Mouse (Mus musculus): ENCODE results near the gene Man2b1. TPM values are rescaled to one million over a fixed set of nuclear protein-coding genes. Genes with fewer than 3 reads are reported as not detected.
A peak's percentile ranks its signal among the peaks of the same experiment; 100 is the strongest.

Gene Man2b1
- total and polyA plus RNA-seq, 3 experiments, result 29.1 to 45.6 (median 40.7) TPM

- Histone ChIP-seq H3K9ac (ENCODE audit: insufficient read depth, low read depth) (peak overlapping the region; percentile 99), H3K27ac (ENCODE audit: insufficient read depth, low read depth) (peak overlapping the region; percentile 96; the same call in 1 of the 2 replicates)
- peak; percentile 42 for DNase-seq (ENCODE audit: extremely low read depth)
These were observed 12.0 kb upstream of the Man2b1 start for GRCm38 (mm10) chr8:85071041-85071440.

GRCm38 (mm10) chr8:85071514-85072281, 11.4 kb upstream of the Man2b1 start, which contains the start of gene Dhps:
Gene Dhps (plus strand): TSS chr8:85071757.
- H3K4me3 ChIP-seq (replicated peaks in 1 of 3; ENCODE audit: low read depth in 2 of 3, low read length in 2 of 3, poor library complexity in 1 of 3), result peak within 1 kb of the TSS; percentile 92 to 99 (median 98)
- peak within 1 kb of the TSS; percentile 99 for H3K9ac ChIP-seq (ENCODE audit: insufficient read depth, low read depth)
- H3K4me1 ChIP-seq (ENCODE audit: control insufficient read depth in 1 of 2, insufficient read depth in 2 of 2), result peaks cover 6 to 25% of the 10 kb centered on the region in 2 experiments
- H3K79me2 ChIP-seq (replicated peaks; ENCODE audit: control insufficient read depth, extremely low read depth, insufficient read depth, poor library complexity, severe bottlenecking), result peaks cover 17% of the 10 kb centered on the region
- H3K27me3 ChIP-seq (replicated peaks), result no peaks in the 10 kb centered on the region
- H3K9me3 ChIP-seq (replicated peaks; ENCODE audit: low read length), result no peaks in the 10 kb centered on the region
- in situ Hi-C loops (cut with MboI; ENCODE audit: low pct_ligation_motif_present, low pct_unique_long_range_greater_than_20kb, low sequenced_read_pairs) (loop anchor here (5.0 kb wide), 1 partner anchor 101 kb away; no protein-coding TSS in a partner anchor), dilution Hi-C loops (cut with MboI; ENCODE audit: extremely low pct_ligation_motif_present, extremely low pct_unique_long_range_greater_than_20kb, low sequenced_read_pairs) (no loop called here)
- H3K4me2 ChIP-seq (ENCODE audit: insufficient read depth, low read depth, poor library complexity, severe bottlenecking), result peak within 1 kb of the TSS; percentile 76
- H3K27ac ChIP-seq (ENCODE audit: insufficient read depth, low read depth), result peak within 1 kb of the TSS; percentile 96
- DNase-seq (ENCODE audit: extremely low read depth), result peak; percentile 95
- H3K36me3 ChIP-seq (replicated peaks in 1 of 2; ENCODE audit: control insufficient read depth in 1 of 2, insufficient read depth in 1 of 2, low read length in 1 of 2), result peaks cover 51 to 63% of the 10 kb centered on the region in 2 experiments
- TF ChIP-seq MAX (IDR thresholded peaks at IDR 0.05; ENCODE audit: low read length) (peak; percentile 98), USF2 (conservative IDR thresholded peaks at IDR 0.05; ENCODE audit: low read depth, low read length) (peak; percentile 79), CTCF (conservative IDR thresholded peaks at IDR 0.05 in 1 of 2, IDR thresholded peaks at IDR 0.05 in 1 of 2; ENCODE audit: low read depth in 2 of 2, low read length in 2 of 2) (no peak), TCF12 (IDR thresholded peaks at IDR 0.05; ENCODE audit: low read depth, low read length) (peak; percentile 80), RCOR1 (conservative IDR thresholded peaks at IDR 0.05; ENCODE audit: low read depth, low read length) (no peak), SMC3 (IDR thresholded peaks at IDR 0.05; ENCODE audit: low read depth, low read length) (no peak), ETS1 (conservative IDR thresholded peaks at IDR 0.05; ENCODE audit: low read depth, low read length) (no peak; the same call in 1 of the 2 replicates), HCFC1 (IDR thresholded peaks at IDR 0.05; ENCODE audit: low read depth, low read length) (peak; percentile 81), KAT2A (IDR thresholded peaks at IDR 0.05; ENCODE audit: insufficient replicate concordance, low read length) (peak; percentile 74; the same call in 1 of the 2 replicates), E2F4 (IDR thresholded peaks at IDR 0.05; ENCODE audit: insufficient replicate concordance, low read depth, low read length) (peak; percentile 69; the same call in 1 of the 2 replicates), EP300 (IDR thresholded peaks at IDR 0.05; ENCODE audit: low read length) (no peak), NELFE (IDR thresholded peaks at IDR 0.05; ENCODE audit: low read depth, low read length) (no peak; the same call in 1 of the 2 replicates), MYC (IDR thresholded peaks at IDR 0.05; ENCODE audit: low read depth, low read length) (peak; percentile 100), MAZ (IDR thresholded peaks at IDR 0.05; ENCODE audit: low read depth, low read length) (no peak; the same call in 1 of the 2 replicates), POLR2A (IDR thresholded peaks at IDR 0.05; ENCODE audit: low read depth, low read length) (peak; percentile 83), SIN3A (IDR thresholded peaks at IDR 0.05; ENCODE audit: low read length) (peak; percentile 73; the same call in 1 of the 2 replicates), ZMIZ1 (IDR thresholded peaks at IDR 0.05; ENCODE audit: low read depth, low read length) (peak; percentile 67), CHD1 (IDR thresholded peaks at IDR 0.05; ENCODE audit: low read depth, low read length) (peak; percentile 75; the same call in 1 of the 2 replicates), UBTF (IDR thresholded peaks at IDR 0.05; ENCODE audit: low read depth, low read length) (0 out of 2 replicates have a peak, but pooled peaks have one; percentile 57), IRF4 (IDR thresholded peaks at IDR 0.05; ENCODE audit: low read depth, low read length) (peak; percentile 69), JUND (conservative IDR thresholded peaks at IDR 0.05; ENCODE audit: low read depth, low read length) (no peak), MXI1 (IDR thresholded peaks at IDR 0.05; ENCODE audit: low read depth, low read length) (peak; percentile 89), BHLHE40 (IDR thresholded peaks at IDR 0.05; ENCODE audit: low read depth, low read length) (peak; percentile 97), ZKSCAN1 (IDR thresholded peaks at IDR 0.05; ENCODE audit: borderline replicate concordance, low read depth, low read length) (no peak), RAD21 (IDR thresholded peaks at IDR 0.05; ENCODE audit: low read depth, low read length) (no peak), ZC3H11A (IDR thresholded peaks at IDR 0.05; ENCODE audit: low read depth, low read length) (no peak), ZNF384 (IDR thresholded peaks at IDR 0.05; ENCODE audit: low read depth, low read length) (peak; percentile 67), MAFK (IDR thresholded peaks at IDR 0.05; ENCODE audit: insufficient replicate concordance, low read length) (no peak), PAX5 (IDR thresholded peaks at IDR 0.05; ENCODE audit: low read length) (no peak)

More at GRCm38 (mm10) chr8:85071041-85071440, 12.0 kb upstream of the Man2b1 start:
- peak overlapping the region; percentile 48 for H3K4me2 ChIP-seq (ENCODE audit: insufficient read depth, low read depth, poor library complexity, severe bottlenecking)
- peaks cover 52 to 63% of the 10 kb centered on the region in 2 experiments for H3K36me3 ChIP-seq (replicated peaks in 1 of 2; ENCODE audit: control insufficient read depth in 1 of 2, insufficient read depth in 1 of 2, low read length in 1 of 2)
- peaks cover 6 to 25% of the 10 kb centered on the region in 2 experiments for H3K4me1 ChIP-seq (ENCODE audit: control insufficient read depth in 1 of 2, insufficient read depth in 2 of 2)
- peaks cover 17% of the 10 kb centered on the region for H3K79me2 ChIP-seq (replicated peaks; ENCODE audit: control insufficient read depth, extremely low read depth, insufficient read depth, poor library complexity, severe bottlenecking)
- no peaks in the 10 kb centered on the region for H3K9me3 ChIP-seq (replicated peaks; ENCODE audit: low read length)
- in situ Hi-C loops (cut with MboI; ENCODE audit: low pct_ligation_motif_present, low pct_unique_long_range_greater_than_20kb, low sequenced_read_pairs), result loop anchor here (5.0 kb wide), 1 partner anchor 101 kb away; no protein-coding TSS in a partner anchor
- TF ChIP-seq CTCF (conservative IDR thresholded peaks at IDR 0.05 in 1 of 2, IDR thresholded peaks at IDR 0.05 in 1 of 2; ENCODE audit: low read depth in 2 of 2, low read length in 2 of 2), result peak in 1 of 2 experiments; percentile 26; a peak in 2 of 4 replicates
- TF ChIP-seq POLR2AphosphoS2 (IDR thresholded peaks at IDR 0.05; ENCODE audit: low read depth, low read length), result peak; percentile 4; the same call in 1 of the 2 replicates
- no peak for TF ChIP-seq POLR2A (IDR thresholded peaks at IDR 0.05; ENCODE audit: low read depth, low read length)
- 0 out of 2 replicates have a peak, but pooled peaks have one; percentile 15 for TF ChIP-seq CHD2 (IDR thresholded peaks at IDR 0.05; ENCODE audit: low read length)
- H3K27me3 ChIP-seq (replicated peaks), result no peaks in the 10 kb centered on the region
- dilution Hi-C loops (cut with MboI; ENCODE audit: extremely low pct_ligation_motif_present, extremely low pct_unique_long_range_greater_than_20kb, low sequenced_read_pairs), result no loop called here
- peak overlapping the region; percentile 44 to 98 (median 92) for H3K4me3 ChIP-seq (replicated peaks in 1 of 3; ENCODE audit: low read depth in 2 of 3, low read length in 2 of 3, poor library complexity in 1 of 3)
